Mouse (Mus musculus): ENCODE data around the gene Ndufa3. TPM values are rescaled to one million over a fixed set of nuclear protein-coding genes. Genes with fewer than 3 reads are reported as not detected.
"Not testable (repeated sequence)": the region's sequence is repeated elsewhere in the genome, so short reads cannot be mapped to it uniquely, and the experiment has no call there.

Gene Ndufa3
- 1,000 to 10,000 TPM in 1 of 2 experiments, 100 to 1,000 TPM in 1; 931 to 1,252 TPM for total RNA-seq (2021)
- long read RNA-seq, experiment 1, transcript Ndufa3-201 (4 exons, 515 nt), result major isoform, 434 of 482 reads
- long read RNA-seq, experiment 1, transcript Ndufa3-204 (4 exons, 343 nt), result minor isoform, 5 of 482 reads
- long read RNA-seq, experiment 1, partial matches to known transcripts, result 43 of 482 reads
- long read RNA-seq, experiment 1, other reads (novel, unspliced or antisense), result 0 of 482 reads
- long read RNA-seq, experiment 2, transcript Ndufa3-201 (4 exons, 515 nt), result major isoform, 544 of 606 reads
- long read RNA-seq, experiment 2, transcript Ndufa3-204 (4 exons, 343 nt), result minor isoform, 6 of 606 reads
- long read RNA-seq, experiment 2, partial matches to known transcripts, result 56 of 606 reads
- long read RNA-seq, experiment 2, other reads (novel, unspliced or antisense), result 0 of 606 reads

GRCm38 (mm10) chr7:3617242-3617995, at the start of gene Ndufa3:
Gene Ndufa3 (plus strand): TSS chr7:3617373.
- intact Hi-C loops (cut with DNase I), result loop anchor here (5.0 to 10.0 kb wide), 2 partner anchors 285 to 517 kb away; partner anchors contain the start of genes Cacng7 and Leng8
- peak within 1 kb of the TSS; percentile 83 for H3K4me3 ChIP-seq
- TF ChIP-seq CTCF (IDR thresholded peaks at IDR 0.05), result no peak
- H3K27ac ChIP-seq, result peak within 1 kb of the TSS; percentile 92
- DNase-seq, result peak; percentile 92

DNA sequence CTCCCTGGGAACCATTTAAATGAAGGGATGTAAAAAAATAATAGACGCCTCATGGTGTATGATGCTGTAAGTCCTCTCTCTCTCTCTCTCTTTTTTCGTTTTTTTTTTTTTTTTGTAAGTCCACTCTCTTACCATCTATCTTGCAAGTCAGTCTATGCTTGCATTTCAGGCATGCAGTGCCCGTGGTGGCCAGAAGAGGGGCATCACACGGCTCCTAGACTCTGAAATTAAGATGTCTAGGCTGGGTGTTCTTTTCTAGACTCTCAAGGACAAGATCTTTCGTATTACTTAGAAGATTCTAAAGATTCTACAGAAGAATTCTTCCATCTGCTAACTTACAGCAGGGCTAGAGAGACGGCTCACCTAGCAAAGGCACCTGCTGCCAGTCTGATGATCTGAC, 47.4 kb upstream of the Ndufa3 start:
- no peak for TF ChIP-seq CTCF (IDR thresholded peaks at IDR 0.05)
- Histone ChIP-seq H3K27ac (no peak overlapping the region), H3K4me3 (no peak overlapping the region)
- intact Hi-C loops (cut with DNase I), result no loop called here
- DNase-seq, result no peak

- H3K27ac ChIP-seq; intact Hi-C loops (cut with DNase I); H3K4me3 ChIP-seq; DNase-seq: not testable (repeated sequence)
These were observed 46.6 kb upstream of the Ndufa3 start for GRCm38 (mm10) chr7:3570580-3570979.

DNA sequence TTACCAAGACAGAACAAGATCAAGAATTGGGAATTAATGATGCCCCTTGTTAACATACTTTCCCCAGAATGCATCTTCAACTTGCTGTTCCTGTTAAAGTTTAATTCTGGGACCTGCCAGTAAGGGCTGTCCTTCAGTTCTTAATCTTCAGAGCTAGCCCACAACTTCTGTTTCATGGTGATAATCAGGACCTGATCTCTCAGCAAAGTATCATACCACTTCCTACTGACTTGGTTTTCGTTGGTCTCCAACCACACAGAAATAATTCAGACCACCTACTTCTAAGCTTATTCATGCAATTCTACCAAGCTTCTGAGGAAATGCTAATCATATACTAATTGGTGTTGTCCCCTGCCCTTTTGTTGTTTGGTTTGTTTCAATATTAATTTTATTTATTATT, 45.3 kb upstream of the Ndufa3 start:
- no peak overlapping the region for H3K4me3 ChIP-seq
- TF ChIP-seq CTCF (IDR thresholded peaks at IDR 0.05), result no peak
- no peak overlapping the region for H3K27ac ChIP-seq
- DNase-seq, result no peak
- intact Hi-C loops (cut with DNase I), result no loop called here

DNA sequence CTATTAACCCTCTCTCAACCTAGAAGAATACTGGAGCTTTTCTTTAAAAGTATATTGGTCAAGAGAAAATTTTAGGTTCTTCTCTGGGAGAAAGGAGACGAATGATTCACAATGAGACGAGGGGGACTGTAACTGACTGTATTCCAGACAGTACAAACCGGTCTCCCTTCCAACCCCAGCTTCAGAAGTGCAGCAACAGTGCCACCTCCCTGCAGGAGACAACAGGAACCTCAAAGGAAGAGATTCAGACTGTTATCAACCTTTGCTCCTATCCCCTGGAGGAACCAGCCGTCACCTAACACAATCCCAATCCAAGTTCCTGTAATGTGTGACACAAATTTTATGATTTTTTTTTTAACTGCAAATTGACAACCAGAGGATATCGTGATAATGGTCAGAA, 43.0 kb upstream of the Ndufa3 start:
- TF ChIP-seq CTCF (IDR thresholded peaks at IDR 0.05), result peak; percentile 19; the same call in 1 of the 2 replicates
- H3K27ac ChIP-seq, result no peak overlapping the region
- no peak for DNase-seq
- H3K4me3 ChIP-seq, result no peak overlapping the region
- intact Hi-C loops (cut with DNase I), result no loop called here

GRCm38 (mm10) chr7:3576354-3577124, 40.6 kb upstream of the Ndufa3 start:
- Histone ChIP-seq H3K4me3 (no peak overlapping the region), H3K27ac (no peak overlapping the region)
- no peak for DNase-seq
- TF ChIP-seq CTCF (IDR thresholded peaks at IDR 0.05), result no peak
- intact Hi-C loops (cut with DNase I), result no loop called here

- H3K27ac ChIP-seq, result no peak overlapping the region
- intact Hi-C loops (cut with DNase I), result no loop called here
- TF ChIP-seq CTCF (IDR thresholded peaks at IDR 0.05), result no peak
- H3K4me3 ChIP-seq, result no peak overlapping the region
- DNase-seq, result no peak
These were observed 39.0 kb upstream of the Ndufa3 start for GRCm38 (mm10) chr7:3578196-3578595.

GRCm38 (mm10) chr7:3578952-3579546, 38.1 kb upstream of the Ndufa3 start:
- Histone ChIP-seq H3K4me3 (no peak overlapping the region), H3K27ac (no peak overlapping the region)
- DNase-seq, result no peak
- intact Hi-C loops (cut with DNase I), result no loop called here
- TF ChIP-seq CTCF (IDR thresholded peaks at IDR 0.05), result no peak

GRCm38 (mm10) chr7:3580029-3580428, 37.1 kb upstream of the Ndufa3 start:
- intact Hi-C loops (cut with DNase I), result no loop called here
- no peak for DNase-seq

GRCm38 (mm10) chr7:3585763-3586162, 31.4 kb upstream of the Ndufa3 start:
- no peak overlapping the region for H3K4me3 ChIP-seq
- no peak overlapping the region for H3K27ac ChIP-seq
- intact Hi-C loops (cut with DNase I), result no loop called here
- no peak for DNase-seq
- no peak for TF ChIP-seq CTCF (IDR thresholded peaks at IDR 0.05)

More at GRCm38 (mm10) chr7:3580029-3580428, 37.1 kb upstream of the Ndufa3 start:
- H3K4me3 ChIP-seq, result no peak overlapping the region
- no peak overlapping the region for H3K27ac ChIP-seq
- TF ChIP-seq CTCF (IDR thresholded peaks at IDR 0.05), result no peak

DNA sequence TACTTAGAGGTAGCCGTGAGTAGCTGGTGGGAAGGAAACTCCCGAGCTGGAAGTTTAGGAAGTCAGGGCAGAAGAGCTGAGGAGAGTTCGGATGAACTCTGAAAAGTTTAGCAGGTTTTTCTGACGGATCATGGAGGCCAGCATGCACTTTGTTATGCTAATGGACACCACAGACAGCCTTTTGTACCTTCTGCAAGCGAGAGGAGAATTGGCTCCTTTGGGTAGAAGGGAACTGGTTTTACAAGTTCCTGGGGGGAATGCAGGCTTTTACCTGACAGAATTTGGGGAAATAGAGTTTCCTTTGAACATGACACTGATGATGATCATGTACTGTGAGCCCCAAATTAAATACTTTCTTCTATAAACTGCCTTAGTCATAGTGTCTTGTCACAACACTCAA, 30.9 kb upstream of the Ndufa3 start:
- intact Hi-C loops (cut with DNase I), result no loop called here
- no peak for DNase-seq
- Histone ChIP-seq H3K27ac (no peak overlapping the region), H3K4me3 (no peak overlapping the region)
- no peak for TF ChIP-seq CTCF (IDR thresholded peaks at IDR 0.05)

DNA sequence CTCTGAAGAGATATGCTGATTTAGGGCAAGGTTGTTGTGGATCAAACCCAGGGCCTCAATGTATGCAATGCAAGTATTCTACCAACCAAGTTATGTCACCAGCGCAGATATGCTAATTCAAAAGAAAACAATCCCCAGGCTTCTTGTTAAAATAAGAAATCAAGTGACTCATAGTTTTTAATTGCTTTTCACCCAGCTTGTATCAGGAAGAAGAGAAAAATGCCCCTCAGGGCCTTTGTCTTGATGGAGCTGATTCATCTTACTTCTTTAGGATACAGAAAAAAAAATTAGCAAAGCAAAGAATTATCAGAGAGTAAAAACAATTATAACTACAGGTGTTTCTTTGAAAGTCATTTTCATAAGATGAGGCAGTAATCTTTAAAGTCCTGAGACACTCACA, 29.9 kb upstream of the Ndufa3 start:
- no peak for DNase-seq
- intact Hi-C loops (cut with DNase I), result no loop called here
- TF ChIP-seq CTCF (IDR thresholded peaks at IDR 0.05), result no peak
- H3K27ac ChIP-seq, result no peak overlapping the region
- no peak overlapping the region for H3K4me3 ChIP-seq

Measured in gastrocnemius, adult 2 months (tissue).